Mouse (Mus musculus) heart, embryonic 12.5 days (tissue): ENCODE results near the gene Unc5c. TPM values are rescaled to one million over a fixed set of nuclear protein-coding genes. Genes with fewer than 3 reads are reported as not detected.

ENCODE experiments used
- ATAC-seq: fragments of 200-750 bp; cut with Nextera tagmentation; 2 replicates; pipeline ENCODE4 v1.8.0; 2017; ENCODE audit warnings: moderate TSS enrichment, moderate library complexity; ENCODE audit not compliant: insufficient number of reproducible peaks, low FRiP score
- H3K27ac ChIP-seq: fragments of 300-500 bp; sonication (generic); 2 replicates; pipeline ENCODE4 v1.5.1; 2016; ENCODE audit warnings: mild to moderate bottlenecking, moderate library complexity; ENCODE audit not compliant: poor library complexity, severe bottlenecking
- H3K27me3 ChIP-seq: fragments of 300-500 bp; sonication (generic); replicated peaks from 2 replicates; pipeline ENCODE4 v1.6.1; 2016; ENCODE audit warnings: mild to moderate bottlenecking, moderate library complexity
- H3K36me3 ChIP-seq: fragments of 300-500 bp; sonication (generic); 2 replicates; pipeline ENCODE4 v1.6.1; 2016; ENCODE audit warnings: mild to moderate bottlenecking, moderate library complexity
- H3K4me1 ChIP-seq: fragments of 300-500 bp; sonication (generic); replicated peaks from 2 replicates; pipeline ENCODE4 v1.6.1; 2016; ENCODE audit warnings: mild to moderate bottlenecking
- H3K4me2 ChIP-seq: fragments of 300-500 bp; sonication (generic); 2 replicates; pipeline ENCODE4 v1.6.1; 2016; ENCODE audit warnings: mild to moderate bottlenecking, moderate library complexity
- H3K4me3 ChIP-seq: fragments of 300-500 bp; sonication (generic); 2 replicates; pipeline ENCODE4 v1.5.1; 2016; ENCODE audit warnings: mild to moderate bottlenecking
- H3K9ac ChIP-seq: fragments of 300-500 bp; sonication (generic); 2 replicates; pipeline ENCODE4 v1.6.1; 2016; ENCODE audit warnings: mild to moderate bottlenecking, moderate library complexity
- H3K9me3 ChIP-seq: fragments of 300-500 bp; sonication (generic); replicated peaks from 2 replicates; pipeline ENCODE4 v1.6.1; 2016; ENCODE audit warnings: mild to moderate bottlenecking, moderate library complexity
- WGBS: fragments of 180-500 bp; shearing (Covaris S2); methylation state at CpG from one replicate; pipeline ENCODE4 v1.1.7; 2016; 5-methylcytosine and 5-hydroxymethylcytosine counted together
- polyA plus RNA-seq: library from polyadenylated mRNA; unstranded; fragments of >200 nt; fragmentation: Nextera tagmentation; extraction: Ambion mirVana; gene quantifications from 2 replicates; pipeline ENCODE4 v1.2.1, GENCODE M21; 2016

Gene Unc5c
- polyA plus RNA-seq, 1 experiment from 2014 or later, result 5.6 TPM

DNA sequence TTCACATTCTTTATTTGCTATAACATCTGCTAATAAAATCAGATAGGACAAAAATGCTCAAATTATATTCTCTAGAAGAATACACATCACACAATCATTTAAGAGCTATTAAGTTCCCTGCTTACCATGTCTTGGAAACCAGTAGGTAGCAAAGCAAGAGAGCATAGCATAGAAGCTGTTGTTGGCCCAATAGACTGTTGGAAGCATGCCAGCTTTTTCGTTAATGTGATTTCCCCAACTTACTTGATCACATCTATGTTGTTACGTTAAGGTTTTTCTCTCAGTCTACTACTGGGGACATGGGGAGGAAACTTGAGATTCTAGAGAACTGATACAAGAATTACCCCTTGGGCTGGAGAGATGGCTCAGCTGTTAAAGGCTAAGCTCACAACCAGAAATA lies 133.0 kb downstream of the Unc5c start:
- WGBS, result 66% methylated on average over 2 of the region's 2 CpGs

DNA sequence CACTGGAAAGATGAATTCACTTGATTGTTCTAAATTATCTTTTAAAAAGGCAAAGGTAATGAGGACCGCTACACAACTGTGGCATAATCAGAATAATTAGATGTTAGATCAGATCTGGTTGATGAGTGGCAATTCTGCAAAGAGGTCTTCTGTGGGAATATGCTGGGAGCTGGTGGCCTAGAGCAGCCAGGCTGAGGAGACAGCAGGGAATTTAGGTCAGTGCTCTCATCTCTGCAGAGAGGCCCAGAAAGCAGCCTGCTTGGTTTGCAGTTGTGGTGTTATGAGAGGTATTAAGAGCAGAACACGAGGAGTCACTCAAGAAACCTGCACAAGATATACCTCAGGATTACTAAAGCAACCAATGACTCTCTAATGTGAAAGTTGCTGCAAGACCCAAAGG lies 133.9 kb downstream of the Unc5c start:
- Histone ChIP-seq H3K9me3 (no peaks in the 10 kb centered on the region), H3K4me1 (peaks cover 2% of the 10 kb centered on the region; the same call in 1 of the 2 replicates), H3K9ac (no peak overlapping the region), H3K36me3 (no peaks in the 10 kb centered on the region), H3K4me3 (no peak overlapping the region), H3K4me2 (no peak overlapping the region), H3K27ac (no peak overlapping the region), H3K27me3 (no peaks in the 10 kb centered on the region)
- WGBS, result 82% methylated on average over 2 of the region's 2 CpGs
- ATAC-seq, result no peak

More for the DNA sequence above, 133.0 kb downstream of the Unc5c start:
- Histone ChIP-seq H3K4me3 (no peak overlapping the region), H3K4me1 (peaks cover 6% of the 10 kb centered on the region; the same call in 1 of the 2 replicates), H3K9ac (no peak overlapping the region), H3K27me3 (no peaks in the 10 kb centered on the region), H3K27ac (no peak overlapping the region), H3K36me3 (no peaks in the 10 kb centered on the region), H3K9me3 (no peaks in the 10 kb centered on the region), H3K4me2 (no peak overlapping the region)
- no peak for ATAC-seq

DNA sequence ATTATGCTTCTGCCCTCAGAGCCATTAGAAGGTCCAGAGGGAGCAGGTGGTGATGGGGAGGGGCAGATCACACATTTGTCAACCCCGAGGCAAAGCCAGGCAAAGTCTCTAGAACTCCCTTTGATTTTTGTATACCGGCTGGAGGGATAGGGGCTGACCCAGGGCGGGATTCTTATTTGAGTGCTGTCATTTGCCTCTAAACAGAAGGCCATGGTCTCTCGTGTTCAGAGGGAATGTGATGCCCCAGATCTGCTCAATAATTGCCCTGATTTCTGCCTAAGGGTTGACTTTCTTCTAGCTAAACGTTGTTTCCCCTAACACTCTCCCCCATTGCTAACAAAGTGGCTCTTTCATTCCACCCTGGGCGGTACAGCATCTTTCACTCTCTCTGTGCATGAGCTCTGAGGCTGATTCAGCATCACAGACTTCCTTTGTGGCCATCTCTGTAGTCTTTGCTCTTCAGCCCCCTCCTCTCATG lies 136.1 kb downstream of the Unc5c start:
- Histone ChIP-seq H3K4me3 (no peak overlapping the region), H3K36me3 (no peaks in the 10 kb centered on the region), H3K27ac (no peak overlapping the region), H3K4me2 (no peak overlapping the region), H3K9me3 (no peaks in the 10 kb centered on the region), H3K4me1 (no peaks in the 10 kb centered on the region), H3K27me3 (no peaks in the 10 kb centered on the region), H3K9ac (no peak overlapping the region)
- no peak for ATAC-seq
- 35% methylated on average over 6 of the region's 6 CpGs for WGBS

DNA sequence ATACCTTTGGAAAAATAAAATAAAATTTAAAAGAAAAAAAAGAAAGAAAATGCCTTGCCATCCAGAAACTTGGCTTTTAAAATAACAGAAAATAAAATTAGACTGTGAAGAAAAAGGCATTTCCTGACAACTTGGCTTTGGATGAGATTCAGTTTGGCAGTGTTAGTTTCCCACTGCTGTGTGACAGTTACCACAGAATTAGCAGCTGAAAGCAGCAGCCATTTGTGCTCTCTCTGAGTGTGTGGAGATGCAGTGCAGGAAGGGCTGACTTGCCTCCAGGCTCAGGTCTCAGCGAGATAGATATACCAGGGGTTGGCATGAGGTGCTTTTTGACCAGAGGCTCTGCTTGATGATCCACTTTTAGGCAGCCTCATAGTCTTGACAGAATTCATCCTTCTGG lies 151.7 kb downstream of the Unc5c start:
- H3K27ac ChIP-seq, result no peak overlapping the region
- H3K9ac ChIP-seq, result no peak overlapping the region
- H3K4me2 ChIP-seq, result no peak overlapping the region
- no peak for ATAC-seq
- no peaks in the 10 kb centered on the region for H3K27me3 ChIP-seq
- H3K9me3 ChIP-seq, result no peaks in the 10 kb centered on the region
- no peaks in the 10 kb centered on the region for H3K36me3 ChIP-seq
- WGBS, result 38% methylated on average over 1 of the region's 1 CpGs
- no peak overlapping the region for H3K4me3 ChIP-seq
- 0 out of 2 replicates have a peak, but pooled peaks cover 2% of the 10 kb centered on the region for H3K4me1 ChIP-seq

DNA sequence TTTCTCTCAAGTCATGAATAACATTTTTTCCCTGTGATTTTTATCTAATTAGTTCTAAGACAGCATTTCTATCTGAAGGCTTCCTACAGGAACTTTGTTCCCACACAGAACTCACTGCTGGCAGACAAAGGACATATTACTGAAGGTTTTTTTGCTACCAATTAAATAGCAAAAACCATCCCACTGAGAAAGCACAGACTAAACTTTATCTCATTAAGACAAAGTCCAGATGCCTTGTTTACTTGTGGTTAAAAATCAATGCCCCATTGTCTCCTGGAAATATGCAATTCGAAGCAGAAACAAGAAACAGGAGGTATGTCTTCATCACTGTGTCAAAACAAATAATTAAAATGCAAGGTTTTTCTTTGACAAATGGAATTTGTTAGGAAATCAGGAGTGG lies 153.7 kb downstream of the Unc5c start:
- Histone ChIP-seq H3K27me3 (no peaks in the 10 kb centered on the region), H3K36me3 (no peaks in the 10 kb centered on the region), H3K4me3 (no peak overlapping the region), H3K9ac (no peak overlapping the region), H3K27ac (no peak overlapping the region), H3K9me3 (no peaks in the 10 kb centered on the region), H3K4me1 (0 out of 2 replicates have a peak, but pooled peaks cover 2% of the 10 kb centered on the region), H3K4me2 (no peak overlapping the region)
- 46% methylated on average over 1 of the region's 1 CpGs for WGBS
- ATAC-seq, result no peak

DNA sequence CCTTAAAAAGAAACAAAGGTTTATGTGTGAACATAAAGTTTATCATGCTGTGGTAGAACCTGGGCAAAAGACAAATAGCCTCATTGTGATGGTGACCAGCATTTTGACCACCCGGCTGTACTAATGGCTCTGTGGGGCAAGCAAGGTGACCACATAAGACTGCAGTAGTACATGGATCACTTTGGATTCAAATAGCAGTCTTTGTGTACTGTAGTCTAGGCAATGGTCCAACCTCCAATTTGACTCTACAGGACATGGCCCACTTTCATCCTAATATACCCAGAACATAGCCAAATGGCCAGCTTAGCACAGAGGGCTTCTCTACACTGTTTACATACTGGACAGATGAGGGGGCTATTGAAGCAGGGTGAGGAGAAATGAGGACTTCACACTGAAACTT lies 156.5 kb downstream of the Unc5c start:
- no peak for ATAC-seq
- no peaks in the 10 kb centered on the region for H3K27me3 ChIP-seq
- H3K36me3 ChIP-seq, result no peaks in the 10 kb centered on the region
- no peak overlapping the region for H3K4me3 ChIP-seq
- no peak overlapping the region for H3K4me2 ChIP-seq
- H3K4me1 ChIP-seq, result 0 out of 2 replicates have a peak, but pooled peaks cover 2% of the 10 kb centered on the region
- no peak overlapping the region for H3K9ac ChIP-seq
- no peak overlapping the region for H3K27ac ChIP-seq
- H3K9me3 ChIP-seq, result no peaks in the 10 kb centered on the region
- WGBS, result 88% methylated on average over 1 of the region's 1 CpGs

DNA sequence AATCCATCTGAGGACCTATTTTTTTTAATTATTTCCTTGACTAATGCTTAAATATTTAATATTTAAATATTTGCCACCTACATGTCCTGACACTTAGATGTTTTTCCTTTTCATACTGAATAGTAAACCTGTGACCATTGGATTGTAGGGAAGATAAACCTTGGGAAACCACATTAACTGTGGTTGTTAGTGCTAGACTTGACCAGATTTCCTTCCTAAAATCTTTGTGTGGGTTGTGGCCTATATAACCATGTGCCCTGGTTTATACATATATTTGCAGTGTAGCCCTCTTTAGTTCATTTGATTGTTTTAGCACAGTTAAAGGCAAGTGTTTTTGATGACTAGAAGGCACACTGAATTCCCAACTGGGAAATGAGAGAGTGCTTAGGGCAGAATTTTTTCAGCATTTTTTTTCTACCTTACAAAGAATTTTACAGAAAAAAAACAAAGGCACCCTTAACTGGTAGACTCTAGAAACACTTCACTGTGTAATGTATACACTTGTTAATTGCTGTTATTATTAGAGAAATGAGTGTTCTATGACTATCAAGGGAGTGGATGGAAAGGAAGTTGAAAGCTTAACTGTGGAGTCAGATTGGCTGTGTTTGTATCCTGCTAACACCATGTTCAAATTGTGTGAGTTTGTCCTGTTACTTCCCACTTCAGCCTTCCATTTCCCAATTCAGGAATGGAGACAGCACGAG lies 162.1 kb downstream of the Unc5c start:
- ATAC-seq, result no peak
- Histone ChIP-seq H3K9ac (no peak overlapping the region), H3K4me2 (no peak overlapping the region), H3K9me3 (no peaks in the 10 kb centered on the region), H3K4me3 (no peak overlapping the region), H3K36me3 (no peaks in the 10 kb centered on the region), H3K4me1 (no peaks in the 10 kb centered on the region), H3K27ac (no peak overlapping the region), H3K27me3 (no peaks in the 10 kb centered on the region)
- WGBS, result 71% methylated on average over 1 of the region's 1 CpGs

DNA sequence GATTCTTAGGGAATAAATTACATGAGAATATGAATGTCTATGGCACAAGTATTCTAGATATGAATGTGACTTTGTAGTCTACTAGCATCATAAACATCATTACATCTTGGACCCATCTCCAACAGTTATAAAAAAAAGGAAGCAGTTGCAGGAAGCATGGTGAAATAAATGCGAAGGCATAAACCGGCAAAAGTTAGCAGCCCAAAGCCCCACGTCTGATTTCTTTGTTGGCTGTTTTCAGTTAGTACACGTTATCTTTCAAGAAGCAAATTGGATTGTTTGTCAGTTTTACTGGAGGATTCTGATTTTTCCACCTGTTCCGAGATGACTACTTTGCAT lies 162.6 kb downstream of the Unc5c start:
- Histone ChIP-seq H3K4me1 (no peaks in the 10 kb centered on the region), H3K36me3 (no peaks in the 10 kb centered on the region), H3K9ac (no peak overlapping the region), H3K4me2 (no peak overlapping the region), H3K27ac (no peak overlapping the region), H3K27me3 (no peaks in the 10 kb centered on the region), H3K9me3 (no peaks in the 10 kb centered on the region), H3K4me3 (no peak overlapping the region)
- no peak for ATAC-seq
- 75% methylated on average over 5 of the region's 5 CpGs for WGBS

DNA sequence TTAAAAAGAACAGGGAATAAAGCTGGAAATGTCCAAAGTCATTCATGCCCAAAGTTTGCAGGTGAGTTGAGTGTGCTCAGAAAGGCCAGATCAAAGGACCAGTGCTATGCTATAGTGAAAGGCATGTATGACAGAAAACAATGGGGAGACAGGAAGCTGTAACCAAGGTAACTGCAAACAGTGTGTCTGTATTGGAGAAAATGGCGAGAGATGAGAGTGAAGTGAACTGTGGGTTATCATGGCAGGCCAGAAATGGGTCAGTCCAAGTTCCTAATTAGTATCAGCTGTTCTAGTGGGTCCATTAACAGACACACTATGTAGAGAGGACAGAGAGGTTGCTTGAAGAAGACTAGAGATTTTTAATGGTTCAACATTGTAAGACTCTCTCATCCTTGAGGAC lies 164.4 kb downstream of the Unc5c start:
- Histone ChIP-seq H3K27ac (no peak overlapping the region), H3K9ac (no peak overlapping the region), H3K9me3 (no peaks in the 10 kb centered on the region), H3K4me3 (no peak overlapping the region), H3K36me3 (no peaks in the 10 kb centered on the region), H3K27me3 (no peaks in the 10 kb centered on the region), H3K4me1 (no peaks in the 10 kb centered on the region), H3K4me2 (no peak overlapping the region)
- no peak for ATAC-seq
- WGBS, result 38% methylated on average over 1 of the region's 1 CpGs

DNA sequence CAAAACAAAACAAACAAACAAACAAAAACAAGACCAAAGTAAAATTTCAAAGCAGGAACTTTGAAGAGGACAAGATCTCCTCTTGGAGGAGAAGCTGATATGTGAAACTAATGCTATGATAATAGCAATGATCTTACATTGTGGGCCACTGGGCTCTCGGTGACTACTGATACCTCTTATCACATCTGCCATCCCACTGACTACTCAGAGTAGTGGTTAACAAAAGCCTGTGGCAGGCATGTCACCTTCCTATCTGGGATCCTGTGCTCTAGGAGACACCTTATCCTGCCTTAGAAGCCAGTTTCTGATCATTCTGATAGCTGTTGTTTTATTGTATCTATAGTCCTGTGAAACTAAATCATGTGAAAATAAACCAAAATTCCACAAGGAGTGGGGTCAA lies 172.9 kb downstream of the Unc5c start:
- Histone ChIP-seq H3K4me3 (no peak overlapping the region), H3K9ac (no peak overlapping the region), H3K27ac (no peak overlapping the region), H3K27me3 (no peaks in the 10 kb centered on the region), H3K36me3 (no peaks in the 10 kb centered on the region), H3K4me2 (no peak overlapping the region), H3K9me3 (no peaks in the 10 kb centered on the region), H3K4me1 (0 out of 2 replicates have a peak, but pooled peaks cover 4% of the 10 kb centered on the region)
- no peak for ATAC-seq
- WGBS, result 3% methylated on average over 1 of the region's 1 CpGs

DNA sequence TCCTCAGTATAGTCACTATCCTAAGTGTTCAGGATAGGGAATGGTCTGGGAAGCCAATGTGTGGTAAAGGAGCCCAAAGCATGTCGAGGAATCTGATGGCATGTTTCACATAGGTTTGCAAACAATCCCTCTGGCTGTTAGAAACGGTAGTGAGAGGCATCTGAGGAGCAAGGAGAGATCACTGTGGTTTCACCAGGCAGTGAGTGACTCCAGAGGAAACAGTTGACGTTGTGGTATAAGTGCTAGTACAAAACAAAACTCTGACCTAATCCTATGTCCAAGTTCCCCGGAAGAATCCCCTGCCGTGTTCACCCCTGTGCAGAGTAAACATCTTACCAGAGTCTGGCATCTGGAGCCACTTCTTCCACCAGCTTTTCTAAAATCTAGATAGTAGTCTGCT lies 179.2 kb downstream of the Unc5c start:
- H3K4me3 ChIP-seq, result no peak overlapping the region
- WGBS, result 65% methylated on average over 5 of the region's 5 CpGs
- no peaks in the 10 kb centered on the region for H3K36me3 ChIP-seq

DNA sequence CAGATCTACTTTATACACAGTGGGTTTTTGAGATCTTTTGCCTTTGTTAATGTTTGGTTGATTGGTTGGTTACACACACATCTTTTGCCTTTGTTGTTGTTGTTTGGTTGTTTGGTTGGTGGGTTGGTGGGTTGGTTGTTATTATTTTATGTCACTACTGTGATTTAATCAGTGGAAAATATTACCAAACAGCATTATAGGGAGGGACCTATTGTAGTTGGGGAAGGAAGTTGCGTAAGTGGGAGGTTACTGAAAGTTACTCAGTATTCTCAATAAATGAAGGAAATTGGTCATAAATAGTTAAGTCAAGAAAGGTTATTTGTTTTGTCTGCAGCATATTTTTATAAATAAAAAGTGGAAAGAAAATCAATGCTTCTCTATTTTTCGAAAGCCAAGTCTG lies 181.6 kb downstream of the Unc5c start:
- no peak overlapping the region for H3K9ac ChIP-seq
- H3K4me2 ChIP-seq, result no peak overlapping the region
- H3K36me3 ChIP-seq, result no peaks in the 10 kb centered on the region
- H3K4me1 ChIP-seq, result no peaks in the 10 kb centered on the region
- ATAC-seq, result no peak
- WGBS, result 84% methylated on average over 2 of the region's 2 CpGs
- no peak overlapping the region for H3K27ac ChIP-seq
- H3K9me3 ChIP-seq, result no peaks in the 10 kb centered on the region
- no peak overlapping the region for H3K4me3 ChIP-seq
- no peaks in the 10 kb centered on the region for H3K27me3 ChIP-seq

More for the DNA sequence above, 179.2 kb downstream of the Unc5c start:
- Histone ChIP-seq H3K9ac (no peak overlapping the region), H3K4me2 (no peak overlapping the region), H3K27me3 (no peaks in the 10 kb centered on the region), H3K4me1 (0 out of 2 replicates have a peak, but pooled peaks cover 4% of the 10 kb centered on the region), H3K27ac (no peak overlapping the region), H3K9me3 (no peaks in the 10 kb centered on the region)
- no peak for ATAC-seq
